Mouse (Mus musculus) kidney, adult 2 months (tissue): Measurements from ENCODE around the gene Cldn9.

Experiments
- CTCF ChIP-seq: fragments of 200-500 bp; conservative IDR thresholded peaks from 2 replicates; pipeline ENCODE4 v1.5.1; 2011; ENCODE audit warnings: low read depth, mild to moderate bottlenecking, control low read depth, low read length, moderate library complexity, mixed read lengths; ENCODE audit not compliant: insufficient read depth, insufficient read length
- POLR2A ChIP-seq: fragments of 200-500 bp; IDR thresholded peaks from one replicate; pipeline ENCODE4 v1.6.1; 2011; ENCODE audit warnings: low read depth, low read length, control low read depth

- TF ChIP-seq POLR2A (no peak), CTCF (no peak)
These were observed 7.3 kb downstream of the Cldn9 start for GRCm38 (mm10) chr17:23676473-23677031.
